Mouse (Mus musculus) splenic B cell, adult 2 months (primary cell): ENCODE results near the gene Slc17a7.

Source experiments
- DNase-seq: peaks from one replicate; pipeline ENCODE4 v3.0.0-alpha.2; 2011; ENCODE audit warnings: low read depth, low spot score
- H3K27me3 ChIP-seq: 2 replicates; pipeline ENCODE4 v1.6.1; 2012; ENCODE audit warnings: mild to moderate bottlenecking, low read length, moderate library complexity, mixed read lengths; ENCODE audit not compliant: control insufficient read depth, poor library complexity, insufficient read depth, severe bottlenecking
- H3K36me3 ChIP-seq: 2 replicates; pipeline ENCODE4 v1.6.1; 2012; ENCODE audit warnings: mild to moderate bottlenecking, low read length, moderate library complexity, mixed read lengths; ENCODE audit not compliant: control insufficient read depth, poor library complexity, insufficient read depth, severe bottlenecking

The Slc17a7 gene

GRCm38 (mm10) chr7:45185921-45186320 lies 22.2 kb downstream of the Slc17a7 start:
- DNase-seq = no peak
- Histone ChIP-seq H3K36me3 (no peaks in the 10 kb centered on the region), H3K27me3 (no peaks in the 10 kb centered on the region)

GRCm38 (mm10) chr7:45189600-45189999 lies 25.9 kb downstream of the Slc17a7 start:
- no peaks in the 10 kb centered on the region for H3K36me3 ChIP-seq
- no peak for DNase-seq
- no peaks in the 10 kb centered on the region for H3K27me3 ChIP-seq

GRCm38 (mm10) chr7:45190186-45190585 lies 26.4 kb downstream of the Slc17a7 start:
- no peaks in the 10 kb centered on the region for H3K27me3 ChIP-seq
- no peaks in the 10 kb centered on the region for H3K36me3 ChIP-seq
- DNase-seq = no peak

GRCm38 (mm10) chr7:45191161-45191560 lies 27.4 kb downstream of the Slc17a7 start:
- Histone ChIP-seq H3K36me3 (no peaks in the 10 kb centered on the region), H3K27me3 (no peaks in the 10 kb centered on the region)
- DNase-seq = no peak

- Histone ChIP-seq H3K27me3 (no peaks in the 10 kb centered on the region), H3K36me3 (no peaks in the 10 kb centered on the region)
- no peak for DNase-seq
Measured at GRCm38 (mm10) chr7:45191803-45192363, 28.1 kb downstream of the Slc17a7 start.

- DNase-seq = no peak
- Histone ChIP-seq H3K27me3 (no peaks in the 10 kb centered on the region), H3K36me3 (no peaks in the 10 kb centered on the region)
Measured at GRCm38 (mm10) chr7:45192585-45193310, 29.0 kb downstream of the Slc17a7 start.

GRCm38 (mm10) chr7:45193406-45193805 lies 29.7 kb downstream of the Slc17a7 start:
- Histone ChIP-seq H3K36me3 (no peaks in the 10 kb centered on the region), H3K27me3 (no peaks in the 10 kb centered on the region)
- no peak for DNase-seq

- Histone ChIP-seq H3K27me3 (no peaks in the 10 kb centered on the region), H3K36me3 (no peaks in the 10 kb centered on the region)
- DNase-seq = no peak
Measured at GRCm38 (mm10) chr7:45193871-45194785, 30.4 kb downstream of the Slc17a7 start.

GRCm38 (mm10) chr7:45195341-45196175 lies 31.8 kb downstream of the Slc17a7 start:
- H3K27me3 ChIP-seq = no peaks in the 10 kb centered on the region
- H3K36me3 ChIP-seq = no peaks in the 10 kb centered on the region
- no peak for DNase-seq

GRCm38 (mm10) chr7:45196176-45196535 lies 32.4 kb downstream of the Slc17a7 start:
- Histone ChIP-seq H3K36me3 (no peaks in the 10 kb centered on the region), H3K27me3 (no peaks in the 10 kb centered on the region)
- DNase-seq = no peak

- Histone ChIP-seq H3K27me3 (no peaks in the 10 kb centered on the region), H3K36me3 (no peaks in the 10 kb centered on the region)
- no peak for DNase-seq
Measured at GRCm38 (mm10) chr7:45196994-45197393, 33.2 kb downstream of the Slc17a7 start.

GRCm38 (mm10) chr7:45198435-45198834 lies 34.7 kb downstream of the Slc17a7 start:
- Histone ChIP-seq H3K27me3 (no peaks in the 10 kb centered on the region), H3K36me3 (no peaks in the 10 kb centered on the region)
- peak; percentile 81 for DNase-seq

GRCm38 (mm10) chr7:45198961-45199360 lies 35.2 kb downstream of the Slc17a7 start:
- Histone ChIP-seq H3K36me3 (no peaks in the 10 kb centered on the region), H3K27me3 (no peaks in the 10 kb centered on the region)
- no peak for DNase-seq

- DNase-seq = no peak
- Histone ChIP-seq H3K27me3 (no peaks in the 10 kb centered on the region), H3K36me3 (no peaks in the 10 kb centered on the region)
Measured at GRCm38 (mm10) chr7:45202654-45203053, 38.9 kb downstream of the Slc17a7 start.
